Mouse (Mus musculus) neural tube, embryonic 14.5 days (tissue): ENCODE data around the gene Eva1b. TPM values are rescaled to one million over a fixed set of nuclear protein-coding genes. Genes with fewer than 3 reads are reported as not detected.

Experiments
- ATAC-seq: fragments of 200-750 bp; cut with Nextera tagmentation; 2 replicates; pipeline ENCODE4 v1.8.0; 2017; ENCODE audit warnings: low read depth, mild to moderate bottlenecking, moderate TSS enrichment, moderate library complexity
- H3K27ac ChIP-seq: fragments of 300-500 bp; sonication (generic); 2 replicates; pipeline ENCODE4 v1.5.1; 2014; ENCODE audit warnings: low read depth, mild to moderate bottlenecking, control low read depth, low read length, moderate library complexity, mixed read lengths
- H3K27me3 ChIP-seq: fragments of 300-500 bp; sonication (generic); 2 replicates; pipeline ENCODE4 v1.6.1; 2014; ENCODE audit warnings: low read length; ENCODE audit not compliant: control insufficient read depth, insufficient read depth
- H3K36me3 ChIP-seq: fragments of 300-500 bp; sonication (generic); 2 replicates; pipeline ENCODE4 v1.6.1; 2014; ENCODE audit warnings: low read length, mixed read lengths; ENCODE audit not compliant: control insufficient read depth, insufficient read depth
- H3K4me1 ChIP-seq: fragments of 300-500 bp; sonication (generic); 2 replicates; pipeline ENCODE4 v1.6.1; 2014; ENCODE audit warnings: low read length; ENCODE audit not compliant: control insufficient read depth, insufficient read depth
- H3K4me2 ChIP-seq: fragments of 300-500 bp; sonication (generic); 2 replicates; pipeline ENCODE4 v1.6.1; 2014; ENCODE audit warnings: mild to moderate bottlenecking, low read depth, low read length, control low read depth
- H3K4me3 ChIP-seq: fragments of 300-500 bp; sonication (generic); 2 replicates; pipeline ENCODE4 v1.5.1; 2014; ENCODE audit warnings: low read depth, low read length, control low read depth, mixed read lengths
- H3K9ac ChIP-seq: fragments of 300-500 bp; sonication (generic); replicated peaks from 2 replicates; pipeline ENCODE4 v1.6.1; 2014; ENCODE audit warnings: low read depth, mild to moderate bottlenecking, control low read depth, low read length, mixed read lengths
- H3K9me3 ChIP-seq: fragments of 300-500 bp; sonication (generic); 2 replicates; pipeline ENCODE4 v1.6.1; 2016; ENCODE audit warnings: low read length; ENCODE audit not compliant: control insufficient read depth
- WGBS: fragments of 180-500 bp; shearing (Covaris S2); extraction: QIAGEN DNeasy Blood & Tissue Kit; methylation state at CpG from one replicate; pipeline ENCODE4 v1.1.7; 2014; 5-methylcytosine and 5-hydroxymethylcytosine counted together
- polyA plus RNA-seq: library from polyadenylated mRNA; unstranded; fragments of >200 nt; fragmentation: Nextera tagmentation; extraction: Ambion mirVana; gene quantifications from 2 replicates; pipeline ENCODE4 v1.2.1, GENCODE M21; 2014

Gene Eva1b
- polyA plus RNA-seq, 1 experiment from 2014 or later = 5.4 TPM

DNA sequence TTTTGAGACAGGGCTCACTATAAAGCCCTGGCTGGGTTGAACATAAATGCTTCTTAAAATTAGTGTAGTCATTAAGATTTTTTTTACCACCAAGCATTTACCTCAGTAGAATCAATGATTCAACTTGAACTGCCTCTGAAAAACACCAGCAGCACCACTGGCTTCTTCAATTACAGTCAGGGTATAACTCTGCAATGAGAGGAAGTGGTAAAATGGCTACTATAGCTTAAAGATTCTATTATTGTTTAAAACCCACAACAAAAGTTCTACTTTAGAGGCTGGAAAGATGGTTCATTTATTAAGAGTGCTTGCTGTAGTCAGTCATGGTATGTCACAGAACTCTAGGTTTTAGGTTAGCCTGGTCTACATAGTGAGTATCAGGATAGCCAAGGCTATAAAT, 46.7 kb downstream of the Eva1b start:
- ATAC-seq = no peak
- no peaks in the 10 kb centered on the region for H3K27me3 ChIP-seq
- H3K4me1 ChIP-seq = 0 out of 2 replicates have a peak, but pooled peaks cover 1% of the 10 kb centered on the region
- H3K9me3 ChIP-seq = no peaks in the 10 kb centered on the region
- no peak overlapping the region for H3K9ac ChIP-seq
- H3K36me3 ChIP-seq = peaks cover 14% of the 10 kb centered on the region; the same call in 1 of the 2 replicates
- H3K4me3 ChIP-seq = no peak overlapping the region
- no peak overlapping the region for H3K4me2 ChIP-seq
- no peak overlapping the region for H3K27ac ChIP-seq

DNA sequence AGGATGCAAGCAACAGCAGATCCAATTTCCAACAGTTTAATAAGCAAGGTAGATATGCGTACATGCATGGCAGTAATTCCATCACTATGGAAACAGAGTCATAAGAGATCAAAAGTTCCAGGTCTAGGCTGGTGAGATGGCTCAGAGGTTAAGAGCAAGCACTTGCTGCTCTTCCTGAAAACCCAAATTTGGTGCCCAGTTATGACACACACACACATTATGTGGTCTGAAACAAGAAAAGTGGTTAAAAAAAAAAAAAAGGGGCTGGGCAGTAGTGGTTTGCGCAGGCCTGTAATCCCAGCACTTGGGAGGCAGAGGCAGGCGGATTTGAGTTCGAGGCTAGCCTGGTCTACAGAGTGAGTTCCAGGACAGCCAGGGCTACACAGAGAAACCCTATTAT, 47.4 kb downstream of the Eva1b start:
- Histone ChIP-seq H3K36me3 (peaks cover 14% of the 10 kb centered on the region; the same call in 1 of the 2 replicates), H3K9me3 (no peaks in the 10 kb centered on the region), H3K4me3 (no peak overlapping the region), H3K27me3 (no peaks in the 10 kb centered on the region), H3K27ac (no peak overlapping the region), H3K4me1 (0 out of 2 replicates have a peak, but pooled peaks cover 6% of the 10 kb centered on the region), H3K4me2 (no peak overlapping the region), H3K9ac (no peak overlapping the region)
- WGBS = 98% methylated on average over 4 of the region's 4 CpGs
- no peak for ATAC-seq

DNA sequence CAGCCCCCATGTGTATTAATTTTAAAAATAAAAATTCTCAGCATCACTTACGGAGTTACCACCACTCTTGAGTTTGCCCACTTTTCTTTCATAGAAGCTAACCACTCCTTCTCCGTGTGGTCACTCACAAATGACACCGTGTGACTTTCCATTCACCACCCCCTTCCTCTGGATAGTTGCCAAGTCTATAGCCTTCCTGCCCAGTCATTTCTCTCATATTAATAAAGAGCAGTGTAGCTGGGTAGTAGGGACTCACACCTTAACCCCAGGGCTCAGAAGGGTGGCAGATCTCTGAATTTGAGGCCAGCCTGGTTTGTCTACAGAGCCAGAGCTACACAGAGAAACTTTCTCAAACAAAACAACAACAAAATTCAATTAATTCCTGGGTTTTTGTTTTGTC, 49.9 kb downstream of the Eva1b start:
- no peak overlapping the region for H3K9ac ChIP-seq
- H3K4me1 ChIP-seq = peaks cover 19% of the 10 kb centered on the region
- 69% methylated on average over 3 of the region's 3 CpGs for WGBS
- peaks cover 5% of the 10 kb centered on the region; the same call in 1 of the 2 replicates for H3K36me3 ChIP-seq
- no peak overlapping the region for H3K27ac ChIP-seq
- H3K4me3 ChIP-seq = no peak overlapping the region
- no peaks in the 10 kb centered on the region for H3K27me3 ChIP-seq
- H3K9me3 ChIP-seq = no peaks in the 10 kb centered on the region
- no peak for ATAC-seq
- H3K4me2 ChIP-seq = no peak overlapping the region

Other genes starting within 250 kb of the Eva1b start
- 0.66 and 0.75 TPM in 2 replicates for gene Csf3r, start 123.2 kb upstream of the Eva1b start, polyA plus RNA-seq
- gene Mrps15, start 100.8 kb upstream of the Eva1b start, polyA plus RNA-seq = 127 and 137 TPM in 2 replicates
- 30.2 and 40.2 TPM in 2 replicates for gene Oscp1, start 89.2 kb upstream of the Eva1b start, polyA plus RNA-seq
- 46.4 and 48.3 TPM in 2 replicates for gene Lsm10, start 51.1 kb upstream of the Eva1b start, polyA plus RNA-seq
- gene Stk40, start 43.8 kb upstream of the Eva1b start, polyA plus RNA-seq = 15.2 and 21.8 TPM in 2 replicates
- gene Sh3d21, start 15.7 kb downstream of the Eva1b start, polyA plus RNA-seq = 0.67 and 1.5 TPM in 2 replicates
- gene Thrap3, start 55.0 kb downstream of the Eva1b start, polyA plus RNA-seq = 128 and 138 TPM in 2 replicates
- 69.6 and 79.7 TPM in 2 replicates for gene Map7d1, start 108.6 kb downstream of the Eva1b start, polyA plus RNA-seq
- 32.9 and 68.5 TPM in 2 replicates for gene Trappc3, start 114.6 kb downstream of the Eva1b start, polyA plus RNA-seq
- 1.3 and 6.1 TPM in 2 replicates for gene Col8a2, start 139.0 kb downstream of the Eva1b start, polyA plus RNA-seq
- gene Adprhl2, start 174.0 kb downstream of the Eva1b start, polyA plus RNA-seq = 51.7 and 54.1 TPM in 2 replicates
- 7.7 and 8.8 TPM in 2 replicates for gene Tekt2, start 177.9 kb downstream of the Eva1b start, polyA plus RNA-seq